Mouse (Mus musculus): ENCODE data around the gene 9130213A22Rik. TPM values are rescaled to one million over a fixed set of nuclear protein-coding genes. Genes with fewer than 3 reads are reported as not detected.

9130213A22Rik gene
- polyA plus RNA-seq, 2 experiments: 0.41 to 1.1 TPM

DNA sequence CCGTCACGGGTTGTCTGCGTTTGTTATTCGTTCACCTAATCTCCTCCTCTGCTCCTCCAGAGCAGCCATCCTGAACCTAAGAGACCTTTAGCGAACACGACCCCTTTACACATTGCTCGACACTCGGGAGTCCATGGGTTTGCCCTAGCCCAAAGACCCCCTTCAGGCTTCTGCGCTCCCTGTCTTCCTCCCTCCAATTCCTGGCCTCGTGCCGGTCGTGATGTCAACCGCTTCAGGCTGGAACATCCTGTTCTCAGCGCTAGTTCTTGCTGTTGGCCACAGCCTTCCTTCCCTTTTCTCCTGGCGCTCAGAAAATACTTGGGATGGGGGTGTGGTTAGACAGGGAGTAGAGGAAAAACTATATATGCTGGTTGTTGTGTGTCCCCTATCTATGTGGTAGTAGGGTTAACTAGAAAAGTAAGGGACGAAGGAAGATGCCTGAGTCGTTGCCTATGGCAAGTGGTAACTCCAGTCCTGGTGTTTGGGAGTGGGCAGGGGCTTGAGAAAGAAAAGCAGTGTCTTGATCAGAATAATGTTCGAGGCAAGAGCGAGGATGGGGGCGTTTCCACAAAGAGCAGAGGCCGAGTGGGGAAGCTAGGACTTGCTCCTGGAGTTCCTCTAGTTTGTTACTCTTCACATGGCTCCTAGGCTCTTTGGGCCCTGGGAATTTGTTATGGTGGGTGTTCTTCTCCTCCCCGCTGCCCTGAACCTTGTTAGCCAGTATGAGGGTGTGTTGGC is 23.0 kb downstream of the 9130213A22Rik start:
- Histone ChIP-seq H3K4me1 (ENCODE audit: control insufficient read depth, insufficient read depth, low read length) (peaks cover 28% of the 10 kb centered on the region), H3K4me2 (replicated peaks; ENCODE audit: low read depth, low read length, severe bottlenecking) (peak overlapping the region; percentile 60), H3K36me3 (ENCODE audit: control insufficient read depth, insufficient read depth, low read length) (peaks cover 40% of the 10 kb centered on the region), H3K4me3 (replicated peaks; ENCODE audit: low read length) (peak overlapping the region; percentile 47), H3K27ac (replicated peaks; ENCODE audit: low read depth, low read length) (peak overlapping the region; percentile 70), H3K9ac (ENCODE audit: low read depth, low read length, severe bottlenecking) (peak overlapping the region; percentile 47), H3K9me3 (ENCODE audit: control insufficient read depth, low read length) (no peaks in the 10 kb centered on the region), H3K27me3 (ENCODE audit: control insufficient read depth, insufficient read depth, low read length) (no peaks in the 10 kb centered on the region)
- TF ChIP-seq POLR2A (IDR thresholded peaks at IDR 0.05; ENCODE audit: borderline replicate concordance, extremely low read depth, insufficient read depth, insufficient read length): no peak
- no peak for ATAC-seq (ENCODE audit: low FRiP score, low read depth)
- peak; percentile 53 for DNase-seq (ENCODE audit: low spot score)
- 2% methylated on average over 22 of the region's 22 CpGs for WGBS

DNA sequence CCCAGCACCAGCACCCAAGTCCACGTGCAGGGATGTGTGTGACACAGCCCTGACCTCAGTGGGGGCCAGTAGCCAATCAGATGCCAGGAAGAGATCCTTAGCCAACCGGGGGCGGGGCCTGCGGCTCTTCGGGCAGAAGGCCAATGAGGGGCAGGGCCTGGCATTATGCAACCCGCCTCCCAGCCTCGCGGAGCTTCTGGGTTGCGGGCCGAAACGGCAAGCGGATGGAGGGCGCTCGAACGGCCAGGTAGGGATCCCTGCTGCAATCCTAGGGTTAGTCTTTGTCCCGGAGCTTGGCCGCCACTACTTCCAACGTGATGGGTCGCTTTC is 23.7 kb downstream of the 9130213A22Rik start:
- Histone ChIP-seq H3K4me3 (replicated peaks; ENCODE audit: low read length) (peak overlapping the region; percentile 47), H3K36me3 (ENCODE audit: control insufficient read depth, insufficient read depth, low read length) (peaks cover 34% of the 10 kb centered on the region), H3K4me2 (replicated peaks; ENCODE audit: low read depth, low read length, severe bottlenecking) (peak overlapping the region; percentile 60), H3K27me3 (ENCODE audit: control insufficient read depth, insufficient read depth, low read length) (no peaks in the 10 kb centered on the region), H3K27ac (replicated peaks; ENCODE audit: low read depth, low read length) (peak overlapping the region; percentile 70), H3K4me1 (ENCODE audit: control insufficient read depth, insufficient read depth, low read length) (peaks cover 30% of the 10 kb centered on the region), H3K9me3 (ENCODE audit: control insufficient read depth, low read length) (no peaks in the 10 kb centered on the region), H3K9ac (ENCODE audit: low read depth, low read length, severe bottlenecking) (peak overlapping the region; percentile 47)
- 0% methylated on average over 13 of the region's 19 CpGs for WGBS
- no peak for ATAC-seq (ENCODE audit: low FRiP score, low read depth)
- 0 out of 2 replicates have a peak, but pooled peaks have one; percentile 31 for TF ChIP-seq POLR2A (IDR thresholded peaks at IDR 0.05; ENCODE audit: borderline replicate concordance, extremely low read depth, insufficient read depth, insufficient read length)
- DNase-seq (ENCODE audit: low spot score): peak; percentile 87

DNA sequence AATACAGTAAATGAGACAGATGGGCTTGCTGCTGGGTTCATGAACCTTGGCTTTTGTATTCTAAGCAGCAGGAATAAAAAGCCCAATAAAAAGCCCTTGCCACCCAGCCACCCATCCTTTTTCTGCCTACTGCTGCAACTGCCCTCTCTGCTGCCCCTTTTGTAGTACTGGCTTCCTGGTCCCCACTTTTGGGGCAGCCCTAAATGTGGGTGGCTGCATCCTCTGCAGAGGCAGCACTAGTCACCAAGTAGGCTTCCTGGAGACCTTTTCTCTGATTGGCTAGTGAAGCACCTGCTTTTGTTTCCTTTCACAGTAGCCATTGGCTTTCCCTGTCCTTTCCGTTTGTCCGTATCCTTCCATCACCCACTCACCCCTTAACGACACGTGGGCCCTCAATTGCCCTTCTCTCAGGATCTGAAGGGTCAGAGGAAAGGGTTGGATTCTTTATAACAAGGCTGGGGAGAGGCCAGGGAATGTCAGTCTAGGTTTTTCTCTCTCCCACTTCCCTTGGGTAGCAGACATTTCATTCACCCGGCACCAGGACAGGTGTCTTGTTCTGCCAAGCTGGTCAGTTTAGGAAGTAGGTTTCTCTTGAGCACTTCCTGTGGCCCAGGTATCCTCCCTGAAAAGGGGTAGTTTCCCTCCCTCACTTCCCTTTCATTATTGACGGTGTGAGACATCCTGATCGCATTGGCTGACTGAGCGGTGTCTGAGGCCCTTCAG is 24.2 kb downstream of the 9130213A22Rik start:
- ATAC-seq (ENCODE audit: low FRiP score, low read depth) (no peak), DNase-seq (ENCODE audit: low spot score) (no peak)
- Histone ChIP-seq H3K9me3 (ENCODE audit: control insufficient read depth, low read length) (no peaks in the 10 kb centered on the region), H3K4me3 (replicated peaks; ENCODE audit: low read length) (peak overlapping the region; percentile 62), H3K36me3 (ENCODE audit: control insufficient read depth, insufficient read depth, low read length) (peaks cover 29% of the 10 kb centered on the region), H3K4me2 (replicated peaks; ENCODE audit: low read depth, low read length, severe bottlenecking) (peak overlapping the region; percentile 60), H3K27ac (replicated peaks; ENCODE audit: low read depth, low read length) (peak overlapping the region; percentile 89), H3K4me1 (ENCODE audit: control insufficient read depth, insufficient read depth, low read length) (peaks cover 30% of the 10 kb centered on the region), H3K27me3 (ENCODE audit: control insufficient read depth, insufficient read depth, low read length) (no peaks in the 10 kb centered on the region), H3K9ac (ENCODE audit: low read depth, low read length, severe bottlenecking) (peak overlapping the region; percentile 47; the same call in 1 of the 2 replicates)
- 26% methylated on average over 8 of the region's 8 CpGs for WGBS
- no peak for TF ChIP-seq POLR2A (IDR thresholded peaks at IDR 0.05; ENCODE audit: borderline replicate concordance, extremely low read depth, insufficient read depth, insufficient read length)

DNA sequence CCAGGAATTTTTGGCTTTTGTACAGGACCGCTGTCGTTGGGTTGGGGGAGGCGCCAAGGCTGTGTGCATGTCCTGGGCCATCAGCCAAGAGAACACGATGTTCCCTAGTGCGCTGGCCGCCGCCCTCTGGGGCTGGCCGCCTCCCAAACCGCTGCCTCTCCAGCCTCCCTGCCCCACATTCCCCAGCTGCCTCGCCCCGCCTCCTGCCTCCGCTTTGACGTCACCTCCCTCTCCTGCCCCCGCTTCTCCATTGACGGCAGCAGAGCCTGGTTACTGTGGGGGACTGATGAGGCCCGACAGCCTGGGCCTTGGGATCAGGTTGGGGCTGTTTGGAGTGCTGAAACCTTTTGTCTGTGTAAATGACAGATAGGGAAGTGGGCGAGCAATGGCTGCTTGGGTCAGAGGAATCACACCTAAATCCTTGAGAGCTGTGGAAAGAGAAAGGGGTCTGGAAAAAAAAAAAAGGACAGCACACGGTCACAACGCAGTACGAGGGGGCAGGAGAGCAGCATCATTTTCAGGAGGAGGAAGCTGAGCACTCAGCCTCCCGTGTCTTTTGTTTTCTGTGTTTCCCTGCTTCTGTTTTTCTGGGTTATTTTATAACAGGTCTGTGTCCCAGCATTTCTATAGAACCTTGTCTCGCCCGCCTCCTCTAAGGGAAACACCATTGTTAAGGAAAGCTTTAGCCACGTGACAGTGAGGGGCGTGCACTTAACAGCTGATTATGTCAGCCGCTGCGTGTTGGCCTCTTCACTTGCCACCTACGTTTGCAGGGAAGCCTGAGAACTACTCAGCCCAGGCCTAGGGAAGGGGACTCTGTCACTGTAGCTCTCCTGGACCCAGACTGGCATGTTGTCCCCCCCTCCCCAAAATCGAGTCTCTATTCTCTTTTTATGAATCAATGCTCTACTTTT is 25.1 kb downstream of the 9130213A22Rik start:
- TF ChIP-seq POLR2A (IDR thresholded peaks at IDR 0.05; ENCODE audit: borderline replicate concordance, extremely low read depth, insufficient read depth, insufficient read length): no peak
- Histone ChIP-seq H3K9me3 (ENCODE audit: control insufficient read depth, low read length) (no peaks in the 10 kb centered on the region), H3K36me3 (ENCODE audit: control insufficient read depth, insufficient read depth, low read length) (peaks cover 26% of the 10 kb centered on the region), H3K4me2 (replicated peaks; ENCODE audit: low read depth, low read length, severe bottlenecking) (peak overlapping the region; percentile 60), H3K4me1 (ENCODE audit: control insufficient read depth, insufficient read depth, low read length) (peaks cover 30% of the 10 kb centered on the region), H3K27me3 (ENCODE audit: control insufficient read depth, insufficient read depth, low read length) (no peaks in the 10 kb centered on the region), H3K4me3 (replicated peaks; ENCODE audit: low read length) (peak overlapping the region; percentile 62), H3K9ac (ENCODE audit: low read depth, low read length, severe bottlenecking) (peak overlapping the region; percentile 43), H3K27ac (replicated peaks; ENCODE audit: low read depth, low read length) (peak overlapping the region; percentile 89)
- peak; percentile 48 for ATAC-seq (ENCODE audit: low FRiP score, low read depth)
- DNase-seq (ENCODE audit: low spot score): peak; percentile 97
- WGBS: 3% methylated on average over 28 of the region's 29 CpGs
